Mouse (Mus musculus) cerebellum, postnatal 4 days (tissue): ENCODE data around the gene Utrn.
A peak's percentile ranks its signal among the peaks of the same experiment; 100 is the strongest.
"Not testable (repeated sequence)": the region's sequence is repeated elsewhere in the genome, so short reads cannot be mapped to it uniquely, and the experiment has no call there.

ENCODE experiments used
- DNase-seq, 2 experiments: peaks; one replicate each; pipeline ENCODE4 v3.0.0; 2022; ENCODE audit warnings: low spot score in 2 of 2, mixed read lengths in 1 of 2

The Utrn gene

GRCm38 (mm10) chr10:12694774-12695173 lies 174.4 kb downstream of the Utrn start:
- DNase-seq = no peak

DNA sequence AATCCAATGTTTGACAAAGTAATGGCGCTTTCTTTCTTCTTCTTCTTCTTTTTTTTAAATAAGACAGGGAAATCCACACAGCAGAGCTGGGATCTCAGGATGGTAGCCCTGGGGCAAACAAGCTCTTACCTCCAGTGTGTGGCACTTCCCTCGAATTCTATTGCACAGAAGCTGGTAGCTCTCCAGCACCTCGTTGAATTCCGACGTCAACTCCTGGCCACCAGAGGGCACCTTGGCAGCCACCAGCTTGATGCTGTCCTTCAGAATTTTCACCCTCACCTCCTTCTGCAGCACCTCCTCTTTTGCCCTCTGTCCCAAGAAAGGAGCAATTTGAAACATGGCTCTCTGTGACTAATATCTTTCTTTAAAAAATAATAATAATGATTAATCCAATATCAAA lies 178.6 kb downstream of the Utrn start:
- peak; percentile 58 to 72 for DNase-seq

- DNase-seq = no peak
Measured at GRCm38 (mm10) chr10:12685683-12686082, 183.5 kb downstream of the Utrn start.

- DNase-seq = no peak
Measured at GRCm38 (mm10) chr10:12684018-12684417, 185.1 kb downstream of the Utrn start.

DNA sequence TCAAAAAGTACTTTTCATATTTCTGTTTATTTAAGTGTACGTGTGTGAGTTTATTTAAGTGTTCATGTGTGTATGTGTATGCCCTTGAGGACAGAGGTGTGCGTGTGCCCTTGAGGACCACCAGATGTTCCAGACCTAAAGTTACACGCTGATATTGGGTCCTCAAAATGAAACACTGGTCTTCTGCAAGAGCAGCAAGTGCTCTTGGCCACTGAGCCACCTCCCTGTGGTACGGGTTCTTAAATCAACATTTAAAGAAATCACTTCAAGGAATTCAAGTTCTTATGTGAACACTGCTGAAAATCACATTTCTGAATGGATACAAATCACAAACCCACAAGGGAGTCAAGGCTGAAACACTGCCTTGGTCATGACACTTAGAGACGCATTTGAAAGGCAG lies 195.9 kb downstream of the Utrn start:
- no peak for DNase-seq

- no peak for DNase-seq
Measured at GRCm38 (mm10) chr10:12671608-12672007, 197.6 kb downstream of the Utrn start.

DNA sequence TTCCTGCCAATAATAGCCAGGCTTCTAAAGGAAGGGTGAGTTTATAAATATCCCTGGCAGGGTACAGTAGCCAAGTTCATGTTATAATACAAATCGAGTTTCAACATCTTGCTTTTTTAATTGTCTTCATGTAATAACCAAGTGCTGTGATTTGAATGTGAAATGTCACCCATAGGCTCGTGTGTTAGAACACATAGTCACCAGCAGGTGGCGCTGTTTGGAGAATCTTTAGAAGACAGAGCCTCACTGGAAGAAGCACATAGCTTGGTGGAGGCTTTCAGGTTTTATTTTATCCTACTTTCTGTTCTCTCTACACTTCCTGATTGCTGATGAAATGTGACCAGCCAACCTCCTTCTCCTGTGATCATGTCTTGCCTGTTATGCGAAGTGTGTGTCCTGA lies 207.1 kb downstream of the Utrn start:
- no peak for DNase-seq

DNA sequence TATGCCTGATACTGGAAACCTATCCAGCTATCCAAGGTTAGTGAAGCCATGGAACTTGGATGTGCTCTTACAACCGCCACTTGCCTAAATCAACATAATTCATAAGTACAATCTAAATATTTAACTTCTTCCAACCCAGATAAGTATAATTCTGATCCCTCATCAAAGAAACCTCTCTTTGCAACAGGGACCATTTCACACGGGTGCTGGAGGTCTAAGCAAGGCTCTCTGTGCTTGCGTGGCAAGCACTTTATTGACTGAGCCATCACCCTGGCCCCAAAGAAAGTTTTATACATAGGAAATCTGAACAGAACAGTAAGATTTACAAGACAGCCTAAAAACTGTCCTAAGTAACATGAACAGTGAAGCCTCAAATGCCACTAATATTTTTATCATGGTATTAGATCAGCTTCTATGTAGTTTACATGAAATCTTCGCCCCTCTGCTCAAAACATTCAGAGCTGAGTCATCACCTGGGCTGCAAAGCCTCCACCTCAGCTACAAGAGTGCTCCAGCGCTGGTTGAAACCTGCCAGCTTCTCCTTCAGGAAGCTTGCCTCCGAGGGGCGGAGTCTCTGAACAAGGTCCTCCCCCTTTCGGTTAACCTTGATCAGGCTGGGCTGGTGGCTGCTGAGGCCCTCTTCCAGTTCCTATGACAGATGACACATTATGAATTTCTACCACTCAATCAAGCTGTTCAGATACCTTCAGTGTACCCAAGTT lies 211.0 kb downstream of the Utrn start:
- DNase-seq = no peak

DNA sequence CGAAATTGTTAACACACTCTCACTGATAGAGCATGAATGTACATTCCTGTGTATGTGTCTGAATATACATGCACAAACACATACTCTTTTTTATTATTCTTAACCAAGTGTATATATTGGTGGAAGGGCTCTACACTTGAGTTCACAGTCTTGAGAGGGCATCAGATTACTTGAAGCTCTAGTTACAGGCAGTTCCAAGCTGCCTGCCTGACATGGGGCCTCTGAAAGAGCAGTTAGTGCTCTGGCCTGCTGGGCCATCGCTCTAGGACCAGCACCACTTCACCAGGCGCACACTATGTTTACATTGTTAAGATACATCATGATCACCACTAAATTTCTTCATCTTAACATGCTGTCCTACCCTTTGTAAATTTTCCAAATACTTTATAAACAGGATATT lies 216.2 kb downstream of the Utrn start:
- DNase-seq = no peak

- DNase-seq = no peak
Measured at GRCm38 (mm10) chr10:12646119-12646518, 223.0 kb downstream of the Utrn start.

- no peak for DNase-seq
Measured at GRCm38 (mm10) chr10:12643336-12643735, 225.8 kb downstream of the Utrn start.

GRCm38 (mm10) chr10:12639638-12640037 lies 229.5 kb downstream of the Utrn start:
- no peak for DNase-seq

- DNase-seq = no peak
Measured at GRCm38 (mm10) chr10:12633965-12634364, 235.2 kb downstream of the Utrn start.

DNA sequence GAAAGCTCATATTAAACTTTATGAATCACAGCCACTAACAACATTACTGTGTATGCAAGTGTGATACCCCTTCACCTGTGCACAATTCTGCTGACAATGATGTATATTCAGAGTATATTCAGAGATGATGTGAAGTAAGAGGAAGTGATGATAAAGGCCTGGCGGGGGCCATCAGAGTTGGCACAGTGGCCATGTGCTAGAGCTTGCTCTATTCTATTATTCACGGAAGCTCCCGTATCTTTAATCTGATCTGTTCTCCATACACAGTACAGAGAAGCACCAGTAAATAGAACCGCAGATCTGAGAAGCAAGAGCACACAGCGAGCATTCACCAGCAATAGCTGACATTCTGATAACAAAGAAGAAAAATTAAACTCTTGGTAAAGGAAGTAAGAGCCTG lies 238.2 kb downstream of the Utrn start:
- no peak for DNase-seq

GRCm38 (mm10) chr10:12618397-12618796 lies 250.8 kb downstream of the Utrn start:
- no peak for DNase-seq

DNA sequence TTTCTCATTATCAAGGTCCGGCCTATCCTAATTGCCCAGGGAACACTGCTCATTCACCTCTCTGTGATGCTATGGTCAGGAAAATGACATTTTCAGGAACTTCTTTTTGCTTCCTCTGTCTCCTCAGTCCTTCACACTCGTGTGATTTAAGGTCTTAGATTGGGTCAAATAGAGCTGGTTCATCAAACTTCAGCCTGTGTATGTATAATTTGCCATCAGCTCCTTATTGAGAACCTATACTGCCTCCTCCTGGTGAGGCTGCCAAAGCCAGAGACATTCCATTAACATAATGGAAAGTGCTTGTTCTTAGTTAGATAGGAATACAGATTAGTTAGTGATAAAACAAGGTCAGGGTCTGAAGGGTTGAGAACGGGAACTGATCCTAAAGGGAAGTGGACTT lies 253.4 kb downstream of the Utrn start:
- DNase-seq = no peak

DNA sequence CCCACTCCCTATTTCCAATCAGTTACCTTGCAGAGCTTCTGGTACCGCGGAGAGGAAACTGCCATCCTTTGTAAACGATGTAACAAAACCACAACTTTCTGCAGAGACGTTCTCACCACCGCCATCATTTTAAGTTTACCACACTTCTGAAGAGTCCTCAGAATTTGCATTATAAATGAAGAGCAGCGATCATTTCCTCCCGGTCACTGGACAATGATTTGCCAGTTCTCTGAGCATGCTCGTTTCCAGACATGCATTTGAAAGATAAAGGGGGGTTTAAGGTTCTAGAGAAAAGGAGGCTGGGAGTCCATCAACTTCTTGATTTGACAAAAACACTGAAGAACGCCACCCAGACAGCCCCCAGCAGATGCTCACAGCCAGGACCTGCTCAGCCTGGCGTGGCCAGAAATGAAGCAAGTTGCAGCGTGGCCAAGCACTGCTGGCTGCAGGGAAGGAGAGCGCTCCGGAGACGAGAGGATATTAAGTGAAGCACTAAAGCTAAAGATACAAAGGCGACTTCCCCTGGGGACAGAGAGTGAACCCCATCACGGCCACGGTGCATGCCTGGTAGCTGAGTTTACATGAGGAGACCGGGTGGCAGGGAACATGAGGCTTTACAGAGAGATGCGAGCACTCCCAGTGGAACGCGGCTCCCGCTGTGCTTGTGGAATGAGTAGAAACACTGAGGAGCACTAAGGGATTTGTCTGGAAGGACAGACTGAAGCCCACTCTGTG lies 254.5 kb downstream of the Utrn start:
- peak in 1 of 2 experiments; percentile 37 for DNase-seq

- DNase-seq = peak in 1 of 2 experiments; percentile 65
Measured at GRCm38 (mm10) chr10:12612235-12612863, 256.8 kb downstream of the Utrn start.

DNA sequence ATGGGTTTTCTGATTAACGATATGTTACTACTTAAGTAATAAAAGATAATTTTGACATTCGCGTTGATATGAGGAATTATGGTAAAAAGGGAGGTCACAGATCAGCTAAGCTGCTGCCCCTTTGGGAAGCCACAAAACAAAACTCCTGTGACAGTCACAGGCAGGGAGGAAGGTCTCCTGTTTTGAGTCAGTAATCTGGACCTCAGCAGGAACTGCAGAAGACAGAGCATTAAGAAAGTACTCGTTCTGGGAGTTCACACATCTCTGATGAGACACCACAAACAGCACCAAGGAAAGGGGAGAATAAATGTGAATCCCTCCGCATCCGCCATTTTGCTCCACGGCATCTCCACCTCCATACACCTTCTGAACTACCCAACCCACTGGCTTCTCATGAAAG lies 259.3 kb downstream of the Utrn start:
- DNase-seq = no peak

- no peak for DNase-seq
Measured at GRCm38 (mm10) chr10:12608634-12609033, 260.5 kb downstream of the Utrn start.

DNA sequence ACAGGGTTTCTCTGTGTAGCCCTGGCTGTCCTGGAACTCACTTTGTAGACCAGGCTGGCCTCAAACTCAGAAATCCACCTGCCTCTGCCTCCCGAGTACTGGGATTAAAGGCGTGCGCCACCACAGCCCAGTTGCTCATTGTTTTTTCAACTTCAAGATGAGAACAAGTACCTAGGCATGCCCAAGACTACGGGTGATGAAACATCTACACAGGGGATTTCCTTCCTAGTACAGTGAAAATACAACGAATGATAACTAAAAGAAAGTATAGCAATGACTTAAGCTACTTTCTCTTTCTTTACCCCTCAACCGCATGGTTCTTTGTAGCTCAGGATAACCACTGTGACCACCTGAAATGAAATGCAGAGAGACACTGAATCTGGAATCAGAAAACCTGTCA lies 262.0 kb downstream of the Utrn start:
- DNase-seq = not testable (repeated sequence)

GRCm38 (mm10) chr10:12595379-12595778 lies 273.8 kb downstream of the Utrn start:
- DNase-seq = no peak

- DNase-seq = no peak
Measured at GRCm38 (mm10) chr10:12594958-12595357, 274.2 kb downstream of the Utrn start.
